Mouse (Mus musculus) liver, postnatal 0 days (tissue): Measurements from ENCODE around the gene Plpp3. TPM values are rescaled to one million over a fixed set of nuclear protein-coding genes. Genes with fewer than 3 reads are reported as not detected.

Source experiments
- ATAC-seq: fragments of 200-750 bp; cut with Nextera tagmentation; 2 replicates; pipeline ENCODE4 v1.8.0; 2017; ENCODE audit warnings: mild to moderate bottlenecking, moderate library complexity
- DNase-seq: peaks from one replicate; pipeline ENCODE4 v3.0.0-alpha.2; 2016
- H3K27ac ChIP-seq: fragments of 300-500 bp; sonication (generic); 2 replicates; pipeline ENCODE4 v1.5.1; 2014; ENCODE audit warnings: antibody characterized with exemption, moderate library complexity, mild to moderate bottlenecking, low read depth
- H3K27me3 ChIP-seq: fragments of 300-500 bp; sonication (generic); 2 replicates; pipeline ENCODE4 v1.6.1; 2014; ENCODE audit warnings: low read length, control low read depth, mixed read lengths; ENCODE audit not compliant: insufficient read depth
- H3K36me3 ChIP-seq: fragments of 300-500 bp; sonication (generic); replicated peaks from 2 replicates; pipeline ENCODE4 v1.6.1; 2014; ENCODE audit warnings: mild to moderate bottlenecking, control low read depth, low read length, moderate library complexity, mixed read lengths; ENCODE audit not compliant: insufficient read depth
- H3K4me1 ChIP-seq: fragments of 300-500 bp; sonication (generic); 2 replicates; pipeline ENCODE4 v1.6.1; 2014; ENCODE audit warnings: antibody characterized with exemption, mild to moderate bottlenecking, control low read depth; ENCODE audit not compliant: insufficient read depth
- H3K4me2 ChIP-seq: fragments of 300-500 bp; sonication (generic); 2 replicates; pipeline ENCODE4 v1.6.1; 2014; ENCODE audit warnings: low read depth, mild to moderate bottlenecking, low read length, moderate library complexity, mixed read lengths
- H3K4me3 ChIP-seq: fragments of 300-500 bp; sonication (generic); 2 replicates; pipeline ENCODE4 v1.5.1; 2014; ENCODE audit warnings: low read depth, low read length
- H3K9ac ChIP-seq: fragments of 300-500 bp; sonication (generic); replicated peaks from 2 replicates; pipeline ENCODE4 v1.6.1; 2014; ENCODE audit warnings: mild to moderate bottlenecking, moderate library complexity
- H3K9me3 ChIP-seq: fragments of 300-500 bp; sonication (generic); 2 replicates; pipeline ENCODE4 v1.6.1; 2016; ENCODE audit warnings: mild to moderate bottlenecking, control low read depth, low read length, mixed read lengths
- CTCF ChIP-seq: sonication (generic); IDR thresholded peaks from 2 replicates; pipeline ENCODE4 v1.5.1; 2016; ENCODE audit warnings: antibody characterized with exemption, low read depth
- EP300 ChIP-seq: IDR thresholded peaks from 2 replicates; pipeline ENCODE4 v1.6.1; 2016; ENCODE audit warnings: antibody characterized with exemption, low read depth, mild to moderate bottlenecking
- WGBS: fragments of 180-500 bp; shearing (Covaris S2); extraction: QIAGEN DNeasy Blood & Tissue Kit; methylation state at CpG from one replicate; pipeline ENCODE4 v1.1.7; 2014; ENCODE audit not compliant: insufficient replicate concordance; 5-methylcytosine and 5-hydroxymethylcytosine counted together
- polyA plus RNA-seq: library from polyadenylated mRNA; unstranded; fragments of >200 nt; fragmentation: Nextera tagmentation; extraction: Ambion mirVana; gene quantifications from 2 replicates; pipeline ENCODE4 v1.2.1, GENCODE M21; 2015

Gene Plpp3
- polyA plus RNA-seq, 1 experiment from 2014 or later = 62.4 TPM

- no peaks in the 10 kb centered on the region for H3K9me3 ChIP-seq
- H3K27ac ChIP-seq = no peak overlapping the region
- H3K27me3 ChIP-seq = no peaks in the 10 kb centered on the region
- ATAC-seq (no peak), DNase-seq (no peak)
- WGBS = 59% methylated on average over 14 of the region's 14 CpGs
- no peak overlapping the region for H3K4me2 ChIP-seq
- H3K4me1 ChIP-seq = peaks cover 21% of the 10 kb centered on the region
- no peak for TF ChIP-seq EP300
- no peak for TF ChIP-seq CTCF
- H3K4me3 ChIP-seq = no peak overlapping the region
- peaks cover 17% of the 10 kb centered on the region; the same call in 1 of the 2 replicates for H3K36me3 ChIP-seq
- H3K9ac ChIP-seq = no peak overlapping the region
Observed at GRCm38 (mm10) chr4:105200624-105201524, 43.7 kb downstream of the Plpp3 start.

GRCm38 (mm10) chr4:105202439-105202838 lies 45.3 kb downstream of the Plpp3 start:
- H3K4me3 ChIP-seq = no peak overlapping the region
- H3K9ac ChIP-seq = no peak overlapping the region
- H3K4me1 ChIP-seq = peaks cover 21% of the 10 kb centered on the region
- H3K9me3 ChIP-seq = no peaks in the 10 kb centered on the region
- no peak for DNase-seq
- peaks cover 13% of the 10 kb centered on the region; the same call in 1 of the 2 replicates for H3K36me3 ChIP-seq
- no peak overlapping the region for H3K4me2 ChIP-seq
- ATAC-seq = no peak
- H3K27me3 ChIP-seq = no peaks in the 10 kb centered on the region
- no peak overlapping the region; the same call in 1 of the 2 replicates for H3K27ac ChIP-seq
- no peak for TF ChIP-seq EP300
- no peak for TF ChIP-seq CTCF
- 55% methylated on average over 3 of the region's 3 CpGs for WGBS

- no peak overlapping the region for H3K27ac ChIP-seq
- H3K9ac ChIP-seq = no peak overlapping the region
- H3K4me1 ChIP-seq = peaks cover 21% of the 10 kb centered on the region
- no peak overlapping the region for H3K4me2 ChIP-seq
- no peaks in the 10 kb centered on the region for H3K27me3 ChIP-seq
- no peaks in the 10 kb centered on the region for H3K9me3 ChIP-seq
- DNase-seq (no peak), ATAC-seq (no peak)
- H3K4me3 ChIP-seq = no peak overlapping the region
- H3K36me3 ChIP-seq = peaks cover 11% of the 10 kb centered on the region
- 80% methylated on average over 2 of the region's 2 CpGs for WGBS
- TF ChIP-seq CTCF (no peak), EP300 (no peak)
Observed at GRCm38 (mm10) chr4:105203303-105203761, 46.2 kb downstream of the Plpp3 start.

GRCm38 (mm10) chr4:105204071-105204470 lies 46.9 kb downstream of the Plpp3 start:
- TF ChIP-seq EP300 = no peak
- H3K9me3 ChIP-seq = no peaks in the 10 kb centered on the region
- WGBS = 49% methylated on average over 9 of the region's 9 CpGs
- no peak overlapping the region for H3K9ac ChIP-seq
- peaks cover 21% of the 10 kb centered on the region for H3K4me1 ChIP-seq
- DNase-seq = no peak
- H3K4me3 ChIP-seq = no peak overlapping the region
- H3K36me3 ChIP-seq = peaks cover 17% of the 10 kb centered on the region
- no peak overlapping the region for H3K27ac ChIP-seq
- no peak overlapping the region for H3K4me2 ChIP-seq
- no peaks in the 10 kb centered on the region for H3K27me3 ChIP-seq
- no peak; the same call in 1 of the 2 replicates for ATAC-seq

GRCm38 (mm10) chr4:105205045-105205851 lies 48.1 kb downstream of the Plpp3 start:
- Histone ChIP-seq H3K9me3 (no peaks in the 10 kb centered on the region), H3K4me3 (no peak overlapping the region), H3K4me1 (peaks cover 24% of the 10 kb centered on the region), H3K27me3 (no peaks in the 10 kb centered on the region), H3K36me3 (peaks cover 19% of the 10 kb centered on the region), H3K4me2 (no peak overlapping the region), H3K9ac (no peak overlapping the region), H3K27ac (no peak overlapping the region)
- no peak for DNase-seq
- no peak for ATAC-seq
- TF ChIP-seq EP300 = no peak
- TF ChIP-seq CTCF = no peak
- WGBS = 56% methylated on average over 15 of the region's 15 CpGs

GRCm38 (mm10) chr4:105206102-105206501 lies 49.0 kb downstream of the Plpp3 start:
- Histone ChIP-seq H3K4me1 (peaks cover 22% of the 10 kb centered on the region), H3K4me2 (no peak overlapping the region), H3K9ac (no peak overlapping the region), H3K27ac (no peak overlapping the region), H3K9me3 (no peaks in the 10 kb centered on the region), H3K4me3 (no peak overlapping the region), H3K27me3 (no peaks in the 10 kb centered on the region), H3K36me3 (peaks cover 21% of the 10 kb centered on the region)
- DNase-seq (no peak), ATAC-seq (no peak)
- TF ChIP-seq CTCF = no peak
- 72% methylated on average over 6 of the region's 6 CpGs for WGBS
